Mouse (Mus musculus): ENCODE measurements at regions not wholly inside any gene's neighbourhood (a gene's known extent, or its start where the extent isn't known, plus 50 kb on each side); places are given as distances from the start of the nearest gene placed in this dataset.

DNA sequence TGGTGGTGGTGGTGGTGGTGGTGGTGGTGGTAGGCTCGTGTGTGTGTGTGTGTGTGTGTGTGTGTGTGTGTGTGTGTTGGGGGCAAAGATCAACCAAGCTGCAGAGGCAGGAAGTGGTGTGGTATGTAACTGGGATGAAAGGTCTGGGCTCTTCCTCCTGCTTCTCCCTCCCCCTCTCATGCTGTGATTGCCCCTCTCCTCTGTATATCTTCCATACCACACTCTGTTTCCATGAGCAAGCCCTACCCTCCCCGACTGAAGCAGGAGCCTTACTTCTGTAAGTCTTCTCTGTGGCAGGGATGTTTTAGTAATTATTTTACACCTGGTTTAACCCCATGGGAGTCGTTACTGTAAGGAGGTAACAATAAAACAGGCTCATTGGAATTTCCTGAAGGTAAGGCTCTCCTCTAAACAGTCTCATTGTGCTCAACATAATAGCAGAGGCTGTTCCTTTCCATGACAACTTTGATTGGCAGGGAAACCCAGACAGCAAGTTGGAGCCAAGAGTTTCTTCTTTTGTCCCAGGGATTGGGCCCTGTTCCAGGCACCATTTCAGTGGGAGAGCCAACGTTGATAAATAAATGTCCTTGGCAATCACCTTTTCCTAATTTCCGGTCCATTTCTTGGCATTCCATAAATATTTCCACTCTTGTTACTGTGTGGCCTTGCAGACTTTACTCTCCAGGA lies 90.2 kb upstream of the Auts2 start:
- DNase-seq: peak; percentile 96

DNA sequence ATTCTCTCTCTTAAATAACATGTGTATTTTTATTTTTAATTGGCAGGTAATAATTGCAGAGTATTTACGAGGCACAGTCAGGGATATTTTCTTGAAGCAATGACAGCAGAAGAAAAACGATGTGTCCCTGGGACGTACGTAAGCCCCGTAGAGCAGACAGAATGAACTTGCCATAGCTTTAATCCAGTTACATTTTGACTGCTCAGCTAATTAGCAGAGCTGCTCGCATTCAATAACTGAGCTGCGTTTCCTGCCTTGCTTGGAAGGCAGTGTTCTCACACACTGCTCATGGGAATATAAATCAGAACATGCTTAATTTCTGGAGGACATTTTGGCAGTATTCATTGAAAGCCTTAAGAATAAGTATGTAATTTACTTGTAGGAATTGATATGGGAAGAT lies 78.6 kb upstream of the Auts2 start:
- DNase-seq: peak; percentile 12

- DNase-seq: peak; percentile 49
These were observed 74.1 kb upstream of the Auts2 start for GRCm38 (mm10) chr5:132617241-132617640.

DNA sequence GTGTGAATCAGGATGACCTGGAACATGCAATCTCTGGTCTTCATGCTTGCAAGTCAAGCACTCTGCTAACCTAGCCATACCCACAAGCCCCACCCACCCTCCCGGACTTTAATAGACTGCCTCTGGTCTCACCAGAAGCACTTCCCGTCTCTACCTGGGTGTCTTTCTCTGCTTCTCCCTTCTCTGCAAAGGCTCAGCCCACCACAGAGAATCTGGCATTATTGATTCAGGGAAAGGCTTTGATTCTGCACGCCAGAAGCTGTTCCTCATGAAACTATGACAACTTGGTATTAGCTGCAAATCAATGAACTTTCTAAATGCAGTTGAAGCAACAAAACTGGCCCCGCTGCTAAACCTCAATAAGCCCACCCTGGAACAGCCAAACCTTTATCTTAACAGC lies 66.1 kb upstream of the Auts2 start:
- DNase-seq: peak; percentile 60

- DNase-seq: no peak
These were observed 63.1 kb upstream of the Auts2 start for GRCm38 (mm10) chr5:132606216-132606615.

DNA sequence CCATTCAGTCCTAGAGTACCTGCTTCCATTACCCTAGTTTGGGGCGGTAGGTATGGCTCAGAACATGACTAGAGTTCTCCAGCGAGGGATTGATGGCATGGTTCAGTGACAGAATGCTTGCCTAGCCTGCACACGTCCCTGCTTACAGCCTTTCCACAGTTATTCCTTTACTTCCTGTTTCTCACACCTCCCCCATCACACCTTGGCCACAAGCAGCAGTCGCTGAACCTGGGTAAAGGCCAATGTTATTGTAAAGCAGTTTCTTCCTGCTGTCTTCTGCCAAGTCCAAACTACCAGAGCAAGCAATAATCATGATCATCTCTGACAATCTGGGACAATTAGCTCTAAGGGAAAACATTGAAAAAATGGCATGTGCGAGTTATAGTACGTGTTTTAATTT lies 51.7 kb upstream of the Auts2 start:
- DNase-seq: peak; percentile 29
